Mouse (Mus musculus): ENCODE measurements around the gene Agpat2. TPM values are rescaled to one million over a fixed set of nuclear protein-coding genes. Genes with fewer than 3 reads are reported as not detected.

The Agpat2 gene
- polyA plus RNA-seq, 1 experiment from 2014 or later, result 19.9 TPM

GRCm38 (mm10) chr2:26635489-26636324 is 31.5 kb upstream of the Agpat2 start:
- Histone ChIP-seq H3K36me3 (peaks cover 31% of the 10 kb centered on the region), H3K27ac (no peak overlapping the region), H3K4me1 (replicated peaks) (peaks cover 37% of the 10 kb centered on the region), H3K9me3 (replicated peaks) (no peaks in the 10 kb centered on the region), H3K9ac (no peak overlapping the region), H3K4me3 (no peak overlapping the region), H3K4me2 (no peak overlapping the region), H3K27me3 (no peaks in the 10 kb centered on the region)
- 72% methylated on average over 21 of the region's 21 CpGs for WGBS
- ATAC-seq (replicated peaks; ENCODE audit: insufficient number of reproducible peaks, insufficient read depth, low FRiP score, low read depth), result no peak

- 59% methylated on average over 12 of the region's 12 CpGs for WGBS
- Histone ChIP-seq H3K9ac (no peak overlapping the region), H3K4me1 (replicated peaks) (peaks cover 32% of the 10 kb centered on the region), H3K36me3 (peaks cover 31% of the 10 kb centered on the region), H3K27ac (0 out of 2 replicates have a peak overlapping the region, but pooled peaks have one; percentile 9), H3K4me3 (no peak overlapping the region), H3K27me3 (no peaks in the 10 kb centered on the region), H3K9me3 (replicated peaks) (no peaks in the 10 kb centered on the region), H3K4me2 (no peak overlapping the region)
- no peak; the same call in 1 of the 2 replicates for ATAC-seq (replicated peaks; ENCODE audit: insufficient number of reproducible peaks, insufficient read depth, low FRiP score, low read depth)
Observed at GRCm38 (mm10) chr2:26634629-26635488, 30.6 kb upstream of the Agpat2 start.

GRCm38 (mm10) chr2:26633953-26634530 is 29.8 kb upstream of the Agpat2 start:
- Histone ChIP-seq H3K4me3 (no peak overlapping the region), H3K9me3 (replicated peaks) (no peaks in the 10 kb centered on the region), H3K27me3 (no peaks in the 10 kb centered on the region), H3K4me1 (replicated peaks) (peaks cover 35% of the 10 kb centered on the region), H3K27ac (no peak overlapping the region), H3K4me2 (no peak overlapping the region), H3K36me3 (peaks cover 31% of the 10 kb centered on the region), H3K9ac (no peak overlapping the region)
- no peak for ATAC-seq (replicated peaks; ENCODE audit: insufficient number of reproducible peaks, insufficient read depth, low FRiP score, low read depth)
- WGBS, result 60% methylated on average over 4 of the region's 4 CpGs

- Histone ChIP-seq H3K36me3 (peaks cover 27% of the 10 kb centered on the region), H3K9me3 (replicated peaks) (no peaks in the 10 kb centered on the region), H3K27ac (no peak overlapping the region), H3K9ac (no peak overlapping the region), H3K4me3 (no peak overlapping the region), H3K4me2 (no peak overlapping the region), H3K27me3 (no peaks in the 10 kb centered on the region), H3K4me1 (replicated peaks) (peaks cover 29% of the 10 kb centered on the region)
- ATAC-seq (replicated peaks; ENCODE audit: insufficient number of reproducible peaks, insufficient read depth, low FRiP score, low read depth), result no peak
- WGBS, result 82% methylated on average over 16 of the region's 16 CpGs
Observed at GRCm38 (mm10) chr2:26632541-26633395, 28.6 kb upstream of the Agpat2 start.

- Histone ChIP-seq H3K36me3 (no peaks in the 10 kb centered on the region), H3K27ac (peak overlapping the region; percentile 32; the same call in 1 of the 2 replicates), H3K4me2 (peak overlapping the region; percentile 99), H3K4me3 (peak overlapping the region; percentile 69), H3K4me1 (replicated peaks) (peaks cover 13% of the 10 kb centered on the region), H3K27me3 (no peaks in the 10 kb centered on the region), H3K9me3 (replicated peaks) (no peaks in the 10 kb centered on the region), H3K9ac (peak overlapping the region; percentile 81)
- ATAC-seq (replicated peaks; ENCODE audit: insufficient number of reproducible peaks, insufficient read depth, low FRiP score, low read depth), result peak; percentile 27
- WGBS, result 32% methylated on average over 5 of the region's 5 CpGs
Observed at GRCm38 (mm10) chr2:26628792-26629437, 24.7 kb upstream of the Agpat2 start.

GRCm38 (mm10) chr2:26627921-26628739 is 23.9 kb upstream of the Agpat2 start, which contains the start of gene Fam69b:
Fam69b (plus strand) TSS chr2:26628457.
- WGBS, result under 1% methylated on average over 65 of the region's 70 CpGs
- ATAC-seq (replicated peaks; ENCODE audit: insufficient number of reproducible peaks, insufficient read depth, low FRiP score, low read depth), result peak; percentile 56
- Histone ChIP-seq H3K27me3 (no peaks in the 10 kb centered on the region), H3K9ac (peak within 1 kb of the TSS; percentile 81), H3K4me2 (peak within 1 kb of the TSS; percentile 99), H3K27ac (peak within 1 kb of the TSS; percentile 32; the same call in 1 of the 2 replicates), H3K4me1 (replicated peaks) (peaks cover 13% of the 10 kb centered on the region), H3K4me3 (peak within 1 kb of the TSS; percentile 69), H3K36me3 (no peaks in the 10 kb centered on the region), H3K9me3 (replicated peaks) (no peaks in the 10 kb centered on the region)

GRCm38 (mm10) chr2:26626081-26626480 is 21.9 kb upstream of the Agpat2 start:
- no peaks in the 10 kb centered on the region for H3K27me3 ChIP-seq
- no peak overlapping the region for H3K9ac ChIP-seq
- no peak overlapping the region for H3K4me3 ChIP-seq
- no peaks in the 10 kb centered on the region for H3K36me3 ChIP-seq
- no peak overlapping the region for H3K27ac ChIP-seq
- no peak overlapping the region for H3K4me2 ChIP-seq
- ATAC-seq (replicated peaks; ENCODE audit: insufficient number of reproducible peaks, insufficient read depth, low FRiP score, low read depth), result no peak
- WGBS, result 56% methylated on average over 3 of the region's 3 CpGs
- peaks cover 13% of the 10 kb centered on the region for H3K4me1 ChIP-seq (replicated peaks)
- H3K9me3 ChIP-seq (replicated peaks), result no peaks in the 10 kb centered on the region

- Histone ChIP-seq H3K9ac (no peak overlapping the region), H3K27me3 (no peaks in the 10 kb centered on the region), H3K4me1 (replicated peaks) (peaks cover 13% of the 10 kb centered on the region), H3K27ac (no peak overlapping the region), H3K36me3 (no peaks in the 10 kb centered on the region), H3K4me3 (no peak overlapping the region), H3K9me3 (replicated peaks) (no peaks in the 10 kb centered on the region), H3K4me2 (no peak overlapping the region)
- 72% methylated on average over 3 of the region's 3 CpGs for WGBS
- no peak for ATAC-seq (replicated peaks; ENCODE audit: insufficient number of reproducible peaks, insufficient read depth, low FRiP score, low read depth)
Observed at GRCm38 (mm10) chr2:26625419-26625818, 21.2 kb upstream of the Agpat2 start.

- WGBS, result 68% methylated on average over 5 of the region's 5 CpGs
- Histone ChIP-seq H3K9ac (no peak overlapping the region), H3K36me3 (no peaks in the 10 kb centered on the region), H3K4me1 (replicated peaks) (no peaks in the 10 kb centered on the region), H3K27ac (no peak overlapping the region), H3K4me3 (no peak overlapping the region), H3K27me3 (no peaks in the 10 kb centered on the region), H3K9me3 (replicated peaks) (no peaks in the 10 kb centered on the region), H3K4me2 (no peak overlapping the region)
- no peak for ATAC-seq (replicated peaks; ENCODE audit: insufficient number of reproducible peaks, insufficient read depth, low FRiP score, low read depth)
Observed at GRCm38 (mm10) chr2:26622984-26623383, 18.8 kb upstream of the Agpat2 start.

Measured in heart, embryonic 15.5 days (tissue).